Mouse (Mus musculus) MEL (cell line): Measurements from ENCODE around the gene Disp3. TPM values are rescaled to one million over a fixed set of nuclear protein-coding genes. Genes with fewer than 3 reads are reported as not detected.

ENCODE experiments used
- DNase-seq: peaks from one replicate; pipeline ENCODE4 v3.0.0; 2011; ENCODE audit warnings: low read depth, low spot score
- H3K27ac ChIP-seq: 2 replicates; pipeline ENCODE4 v1.5.1; 2012; ENCODE audit warnings: low read depth, mild to moderate bottlenecking, control low read depth, low read length, moderate library complexity; ENCODE audit not compliant: control insufficient read depth
- H3K27me3 ChIP-seq, 2 experiments: fragments of 150-350 bp in 1 of 2; sonication (generic) in 1 of 2; 2 replicates each; pipeline ENCODE4 v1.6.1; 2012; ENCODE audit warnings: low read length in 2 of 2, mild to moderate bottlenecking in 2 of 2, improper control_type of control experiment in 1 of 2, moderate library complexity in 1 of 2; ENCODE audit not compliant: insufficient read depth in 2 of 2, control insufficient read depth in 1 of 2
- H3K36me3 ChIP-seq, 2 experiments: 2 replicates each; pipeline ENCODE4 v1.6.1; 2012 to 2014; ENCODE audit warnings: low read length in 2 of 2, improper control_type of control experiment in 1 of 2, inconsistent platforms in 1 of 2, mild to moderate bottlenecking in 1 of 2; ENCODE audit not compliant: insufficient read depth in 2 of 2, control insufficient read depth in 1 of 2
- H3K4me1 ChIP-seq, 2 experiments: fragments of 150-350 bp in 1 of 2; sonication (generic) in 1 of 2; 2 replicates each; pipeline ENCODE4 v1.6.1; 2012; ENCODE audit warnings: low read length in 2 of 2, improper control_type of control experiment in 1 of 2, mild to moderate bottlenecking in 1 of 2; ENCODE audit not compliant: insufficient read depth in 2 of 2, control insufficient read depth in 1 of 2
- H3K4me3 ChIP-seq, 2 experiments: fragments of 150-350 bp in 1 of 2; sonication (generic) in 1 of 2; 2 replicates each; pipeline ENCODE4 v1.5.1; 2012; ENCODE audit warnings: low read depth in 2 of 2, low read length in 2 of 2, mild to moderate bottlenecking in 2 of 2, moderate library complexity in 2 of 2, control low read depth in 1 of 2, improper control_type of control experiment in 1 of 2; ENCODE audit not compliant: control insufficient read depth in 1 of 2, insufficient read depth in 1 of 2
- H3K79me2 ChIP-seq: 2 replicates; pipeline ENCODE4 v1.6.1; 2012; ENCODE audit warnings: mild to moderate bottlenecking, low read length, moderate library complexity; ENCODE audit not compliant: control insufficient read depth, poor library complexity, insufficient read depth
- H3K9ac ChIP-seq: 2 replicates; pipeline ENCODE4 v1.6.1; 2012; ENCODE audit warnings: low read depth, mild to moderate bottlenecking, control low read depth, low read length, moderate library complexity; ENCODE audit not compliant: control insufficient read depth, poor library complexity, severe bottlenecking
- H3K9me3 ChIP-seq: fragments of 150-350 bp; sonication (generic); replicated peaks from 2 replicates; pipeline ENCODE4 v1.6.1; 2012; ENCODE audit warnings: mild to moderate bottlenecking, low read length, improper control_type of control experiment, moderate library complexity; ENCODE audit not compliant: insufficient read depth
- BHLHE40 ChIP-seq: IDR thresholded peaks from 2 replicates; pipeline ENCODE4 v1.6.1; 2012; ENCODE audit warnings: low read depth, mild to moderate bottlenecking, inconsistent platforms, low read length, improper control_type of control experiment, borderline replicate concordance
- CHD2 ChIP-seq: IDR thresholded peaks from 2 replicates; pipeline ENCODE4 v1.6.1; 2011; ENCODE audit warnings: low read length, improper control_type of control experiment
- CTCF ChIP-seq, 3 experiments: IDR thresholded peaks in 2 of 3; conservative IDR thresholded peaks in 1 of 3; 2 replicates each; pipeline ENCODE4 v1.5.1; 2011 to 2012; ENCODE audit warnings: low read length in 3 of 3, low read depth in 2 of 3, mild to moderate bottlenecking in 2 of 3, improper control_type of control experiment in 1 of 3, inconsistent platforms in 1 of 3, mixed read lengths in 1 of 3, moderate library complexity in 1 of 3; ENCODE audit not compliant: control insufficient read depth in 1 of 3, insufficient read depth in 1 of 3, poor library complexity in 1 of 3, severe bottlenecking in 1 of 3
- E2F4 ChIP-seq: IDR thresholded peaks from 2 replicates; pipeline ENCODE4 v1.6.1; 2011; ENCODE audit warnings: low read depth, low read length, improper control_type of control experiment, borderline replicate concordance
- ELF1 ChIP-seq: IDR thresholded peaks from 2 replicates; pipeline ENCODE4 v1.6.1; 2014; ENCODE audit warnings: low read depth, mild to moderate bottlenecking, inconsistent platforms, low read length, improper control_type of control experiment, moderate library complexity
- EP300 ChIP-seq, 2 experiments: IDR thresholded peaks; 2 replicates each; pipeline ENCODE4 v1.6.1; 2011; ENCODE audit warnings: improper control_type of control experiment in 2 of 2, low read length in 2 of 2, low read depth in 1 of 2, mild to moderate bottlenecking in 1 of 2
- ETS1 ChIP-seq: IDR thresholded peaks from 2 replicates; pipeline ENCODE4 v1.6.1; 2012; ENCODE audit warnings: low read depth, mild to moderate bottlenecking, inconsistent platforms, low read length, improper control_type of control experiment, moderate library complexity
- GATA1 ChIP-seq: IDR thresholded peaks from 2 replicates; pipeline ENCODE4 v1.6.1; 2011; ENCODE audit warnings: low read depth, low read length, improper control_type of control experiment
- HCFC1 ChIP-seq: IDR thresholded peaks from 2 replicates; pipeline ENCODE4 v1.6.1; 2012; ENCODE audit warnings: low read depth, mild to moderate bottlenecking, inconsistent platforms, low read length, improper control_type of control experiment, moderate library complexity
- JUND ChIP-seq: IDR thresholded peaks from 2 replicates; pipeline ENCODE4 v1.6.1; 2011; ENCODE audit warnings: low read depth, mild to moderate bottlenecking, improper control_type of control experiment, low read length
- KAT2A ChIP-seq: conservative IDR thresholded peaks from 2 replicates; pipeline ENCODE4 v1.6.1; 2012; ENCODE audit warnings: low read depth, low read length, improper control_type of control experiment, inconsistent platforms
- MXI1 ChIP-seq: IDR thresholded peaks from 2 replicates; pipeline ENCODE4 v1.6.1; 2011; ENCODE audit warnings: mild to moderate bottlenecking, low read depth, low read length, improper control_type of control experiment
- MYC ChIP-seq: IDR thresholded peaks from 2 replicates; pipeline ENCODE4 v1.6.1; 2011; ENCODE audit warnings: low read depth, mild to moderate bottlenecking, low read length, improper control_type of control experiment, moderate library complexity
- NELFE ChIP-seq: IDR thresholded peaks from 2 replicates; pipeline ENCODE4 v1.6.1; 2011; ENCODE audit warnings: low read depth, low read length, improper control_type of control experiment
- NRF1 ChIP-seq: IDR thresholded peaks from 2 replicates; pipeline ENCODE4 v1.6.1; 2014; ENCODE audit warnings: low read depth, mild to moderate bottlenecking, inconsistent platforms, low read length, improper control_type of control experiment, moderate library complexity; ENCODE audit not compliant: poor library complexity, insufficient read depth, severe bottlenecking
- POLR2A ChIP-seq, 2 experiments: IDR thresholded peaks; 2 replicates each; pipeline ENCODE4 v1.6.1; 2011 to 2012; ENCODE audit warnings: low read length in 2 of 2, mild to moderate bottlenecking in 2 of 2, control low read depth in 1 of 2, improper control_type of control experiment in 1 of 2, low read depth in 1 of 2, moderate library complexity in 1 of 2; ENCODE audit not compliant: control insufficient read depth in 1 of 2, insufficient read depth in 1 of 2, poor library complexity in 1 of 2
- POLR2AphosphoS2 ChIP-seq: IDR thresholded peaks from 2 replicates; pipeline ENCODE4 v1.6.1; 2011; ENCODE audit warnings: low read length, improper control_type of control experiment
- POLR2AphosphoS5 ChIP-seq: IDR thresholded peaks from 2 replicates; pipeline ENCODE4 v1.6.1; 2012; ENCODE audit warnings: low read depth, borderline replicate concordance, mild to moderate bottlenecking, inconsistent platforms, low read length, moderate library complexity, mixed read lengths
- RAD21 ChIP-seq: IDR thresholded peaks from 2 replicates; pipeline ENCODE4 v1.6.1; 2011; ENCODE audit warnings: mild to moderate bottlenecking, low read depth, low read length, improper control_type of control experiment
- RCOR1 ChIP-seq: IDR thresholded peaks from 2 replicates; pipeline ENCODE4 v1.6.1; 2012; ENCODE audit warnings: low read depth, mild to moderate bottlenecking, inconsistent platforms, low read length, improper control_type of control experiment
- SIN3A ChIP-seq: IDR thresholded peaks from 2 replicates; pipeline ENCODE4 v1.6.1; 2012; ENCODE audit warnings: low read length, improper control_type of control experiment, inconsistent platforms
- SMC3 ChIP-seq: IDR thresholded peaks from 2 replicates; pipeline ENCODE4 v1.6.1; 2011; ENCODE audit warnings: low read depth, low read length, improper control_type of control experiment
- TAL1 ChIP-seq: IDR thresholded peaks from 2 replicates; pipeline ENCODE4 v1.6.1; 2012; ENCODE audit warnings: mild to moderate bottlenecking, inconsistent platforms, low read length, moderate library complexity, mixed read lengths
- TBP ChIP-seq: IDR thresholded peaks from 2 replicates; pipeline ENCODE4 v1.8.0; 2011; ENCODE audit warnings: low read depth, low read length, improper control_type of control experiment
- TCF12 ChIP-seq: IDR thresholded peaks from 2 replicates; pipeline ENCODE4 v1.6.1; 2014; ENCODE audit warnings: low read depth, mild to moderate bottlenecking, inconsistent platforms, low read length, improper control_type of control experiment, moderate library complexity
- UBTF ChIP-seq: IDR thresholded peaks from 2 replicates; pipeline ENCODE4 v1.6.1; 2012; ENCODE audit warnings: low read depth, mild to moderate bottlenecking, inconsistent platforms, low read length, improper control_type of control experiment, moderate library complexity, borderline replicate concordance; ENCODE audit not compliant: insufficient read depth
- USF1 ChIP-seq: IDR thresholded peaks from 2 replicates; pipeline ENCODE4 v1.6.1; 2014; ENCODE audit warnings: low read depth, mild to moderate bottlenecking, inconsistent platforms, low read length, improper control_type of control experiment, moderate library complexity
- ZKSCAN1 ChIP-seq: IDR thresholded peaks from 2 replicates; pipeline ENCODE4 v1.6.1; 2012; ENCODE audit warnings: low read depth, mild to moderate bottlenecking, inconsistent platforms, low read length, improper control_type of control experiment, moderate library complexity
- ZMIZ1 ChIP-seq: IDR thresholded peaks from 2 replicates; pipeline ENCODE4 v1.6.1; 2012; ENCODE audit warnings: low read depth, mild to moderate bottlenecking, inconsistent platforms, low read length, improper control_type of control experiment, moderate library complexity
- polyA plus RNA-seq, 2 experiments: library from polyadenylated mRNA; stranded (reverse) in 1 of 2; unstranded in 1 of 2; fragments of >175 nt in 1 of 2; fragments of >200 nt in 1 of 2; gene quantifications; 2 replicates each; pipeline versions ENCODE4 v1.2.1 to v1.2.4; 2012; ENCODE audit warnings: low replicate concordance in 2 of 2, low read depth in 1 of 2; ENCODE audit not compliant: insufficient read length in 2 of 2, insufficient read depth in 1 of 2, missing spikeins in 1 of 2
- total RNA-seq: library from RNA; depleted of rRNA; stranded (reverse); fragments of 300-350 nt; gene quantifications from 2 replicates; pipeline ENCODE4 v1.2.3, GENCODE M21; 2012

Disp3 gene
- total and polyA plus RNA-seq, 3 experiments = not detected

GRCm38 (mm10) chr4:148232615-148233014 lies 55.1 kb downstream of the Disp3 start:
- no peak for TF ChIP-seq ETS1
- no peak for TF ChIP-seq NRF1
- TF ChIP-seq CTCF (IDR thresholded peaks at IDR 0.05 in 2 of 3, conservative IDR thresholded peaks at IDR 0.05 in 1 of 3; ENCODE audit: control insufficient read depth in 1 of 3, insufficient read depth in 1 of 3, low read depth in 2 of 3, low read length in 3 of 3, poor library complexity in 1 of 3, severe bottlenecking in 1 of 3) = no peak
- TF ChIP-seq POLR2AphosphoS5 = no peak
- TF ChIP-seq NELFE = no peak
- no peak for TF ChIP-seq RCOR1
- no peak for TF ChIP-seq RAD21
- TF ChIP-seq POLR2AphosphoS2 = no peak
- no peak for TF ChIP-seq GATA1
- TF ChIP-seq EP300 (IDR thresholded peaks at IDR 0.05; ENCODE audit: low read depth in 1 of 2, low read length in 2 of 2) = no peak
- no peak for TF ChIP-seq TAL1
- no peak for TF ChIP-seq POLR2A (IDR thresholded peaks at IDR 0.05; ENCODE audit: control insufficient read depth in 1 of 2, insufficient read depth in 1 of 2, low read depth in 1 of 2, low read length in 2 of 2, poor library complexity in 1 of 2)
- no peak for TF ChIP-seq UBTF
- no peak for TF ChIP-seq HCFC1
- TF ChIP-seq ZMIZ1 = no peak
- no peak for TF ChIP-seq CHD2
- no peak for TF ChIP-seq JUND
- Histone ChIP-seq H3K27me3 (0 out of 4 replicates have a peak, but pooled peaks cover 0 to 1% of the 10 kb centered on the region in 2 experiments), H3K4me3 (no peak overlapping the region), H3K27ac (no peak overlapping the region), H3K4me1 (no peaks in the 10 kb centered on the region), H3K9me3 (no peaks in the 10 kb centered on the region), H3K36me3 (no peaks in the 10 kb centered on the region), H3K9ac (no peak overlapping the region), H3K79me2 (no peaks in the 10 kb centered on the region)
- no peak for DNase-seq

GRCm38 (mm10) chr4:148232124-148232523 lies 55.6 kb downstream of the Disp3 start:
- no peaks in the 10 kb centered on the region for H3K36me3 ChIP-seq
- H3K27me3 ChIP-seq = 0 out of 4 replicates have a peak, but pooled peaks cover 0 to 1% of the 10 kb centered on the region in 2 experiments
- no peaks in the 10 kb centered on the region for H3K4me1 ChIP-seq
- no peak for TF ChIP-seq ELF1
- no peak for TF ChIP-seq ZKSCAN1
- TF ChIP-seq ETS1 = no peak
- TF ChIP-seq SIN3A = no peak
- no peak for TF ChIP-seq TBP
- no peak for TF ChIP-seq E2F4
- no peak for TF ChIP-seq HCFC1
- no peak for TF ChIP-seq RAD21
- no peak for TF ChIP-seq NELFE
- TF ChIP-seq BHLHE40 = no peak
- no peak for TF ChIP-seq MXI1
- no peak for TF ChIP-seq TAL1
- TF ChIP-seq RCOR1 = no peak
- no peak for TF ChIP-seq SMC3
- TF ChIP-seq TCF12 = no peak
- TF ChIP-seq KAT2A = no peak
- no peak for TF ChIP-seq MYC
- no peak for TF ChIP-seq USF1
- no peak for DNase-seq
- H3K9me3 ChIP-seq = no peaks in the 10 kb centered on the region
- no peak overlapping the region for H3K27ac ChIP-seq
- no peaks in the 10 kb centered on the region for H3K79me2 ChIP-seq
- no peak overlapping the region for H3K9ac ChIP-seq
- H3K4me3 ChIP-seq = no peak overlapping the region
